Mouse (Mus musculus): Measurements from ENCODE around the gene Pde4dip. TPM values are rescaled to one million over a fixed set of nuclear protein-coding genes. Genes with fewer than 3 reads are reported as not detected.
A peak's percentile ranks its signal among the peaks of the same experiment; 100 is the strongest.

Pde4dip gene
- polyA plus RNA-seq, 1 experiment from 2014 or later: 28.1 TPM

GRCm38 (mm10) chr3:97797371-97797770, 91.1 kb downstream of the Pde4dip start:
- no peaks in the 10 kb centered on the region for H3K27me3 ChIP-seq (ENCODE audit: insufficient read depth, low read length)
- H3K4me1 ChIP-seq (ENCODE audit: insufficient read depth, low read length): no peaks in the 10 kb centered on the region
- no peak overlapping the region for H3K27ac ChIP-seq (ENCODE audit: low read length)
- H3K4me3 ChIP-seq (ENCODE audit: low read length): no peak overlapping the region
- H3K9me3 ChIP-seq (ENCODE audit: low read length): no peaks in the 10 kb centered on the region
- 62% methylated on average over 6 of the region's 6 CpGs for WGBS
- no peaks in the 10 kb centered on the region for H3K36me3 ChIP-seq (ENCODE audit: insufficient read depth, low read length)
- no peak overlapping the region for H3K9ac ChIP-seq (replicated peaks; ENCODE audit: low read length)
- H3K4me2 ChIP-seq (replicated peaks; ENCODE audit: low read depth, low read length): no peak overlapping the region
- no peak for ATAC-seq (ENCODE audit: low FRiP score, low TSS enrichment)

DNA sequence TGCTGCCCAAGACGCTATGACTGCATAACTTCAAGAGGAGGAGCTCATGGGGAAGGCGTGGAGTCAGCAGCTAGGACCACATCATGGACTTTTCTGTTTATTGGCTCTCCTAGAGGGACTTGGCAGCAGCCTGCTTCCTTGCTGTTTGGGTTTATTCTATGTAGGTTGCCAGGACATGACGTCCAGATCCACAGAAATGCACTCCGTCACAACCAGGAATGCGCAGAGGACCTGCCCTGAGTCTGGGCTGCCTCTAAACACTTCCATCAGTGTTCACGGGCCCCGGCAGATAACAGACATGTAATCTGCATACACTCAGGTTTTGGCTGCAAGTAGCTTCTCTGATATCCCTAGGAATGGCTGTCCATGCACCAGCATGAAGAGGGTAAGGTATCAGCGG, 94.5 kb downstream of the Pde4dip start:
- H3K36me3 ChIP-seq (ENCODE audit: insufficient read depth, low read length): no peaks in the 10 kb centered on the region
- no peaks in the 10 kb centered on the region for H3K4me1 ChIP-seq (ENCODE audit: insufficient read depth, low read length)
- ATAC-seq (ENCODE audit: low FRiP score, low TSS enrichment): no peak
- H3K4me3 ChIP-seq (ENCODE audit: low read length): no peak overlapping the region
- 73% methylated on average over 8 of the region's 8 CpGs for WGBS
- H3K9ac ChIP-seq (replicated peaks; ENCODE audit: low read length): no peak overlapping the region
- no peaks in the 10 kb centered on the region for H3K27me3 ChIP-seq (ENCODE audit: insufficient read depth, low read length)
- peaks cover 4% of the 10 kb centered on the region; the same call in 1 of the 2 replicates for H3K9me3 ChIP-seq (ENCODE audit: low read length)
- H3K27ac ChIP-seq (ENCODE audit: low read length): no peak overlapping the region
- no peak overlapping the region for H3K4me2 ChIP-seq (replicated peaks; ENCODE audit: low read depth, low read length)

GRCm38 (mm10) chr3:97790150-97790549, 98.4 kb downstream of the Pde4dip start:
- H3K27me3 ChIP-seq (ENCODE audit: insufficient read depth, low read length): no peaks in the 10 kb centered on the region
- no peak overlapping the region for H3K4me2 ChIP-seq (replicated peaks; ENCODE audit: low read depth, low read length)
- H3K4me1 ChIP-seq (ENCODE audit: insufficient read depth, low read length): no peaks in the 10 kb centered on the region
- H3K9ac ChIP-seq (replicated peaks; ENCODE audit: low read length): no peak overlapping the region
- H3K27ac ChIP-seq (ENCODE audit: low read length): no peak overlapping the region
- peaks cover 4% of the 10 kb centered on the region; the same call in 1 of the 2 replicates for H3K9me3 ChIP-seq (ENCODE audit: low read length)
- ATAC-seq (ENCODE audit: low FRiP score, low TSS enrichment): no peak
- H3K4me3 ChIP-seq (ENCODE audit: low read length): no peak overlapping the region
- H3K36me3 ChIP-seq (ENCODE audit: insufficient read depth, low read length): no peaks in the 10 kb centered on the region
- WGBS: 75% methylated on average over 1 of the region's 1 CpGs

DNA sequence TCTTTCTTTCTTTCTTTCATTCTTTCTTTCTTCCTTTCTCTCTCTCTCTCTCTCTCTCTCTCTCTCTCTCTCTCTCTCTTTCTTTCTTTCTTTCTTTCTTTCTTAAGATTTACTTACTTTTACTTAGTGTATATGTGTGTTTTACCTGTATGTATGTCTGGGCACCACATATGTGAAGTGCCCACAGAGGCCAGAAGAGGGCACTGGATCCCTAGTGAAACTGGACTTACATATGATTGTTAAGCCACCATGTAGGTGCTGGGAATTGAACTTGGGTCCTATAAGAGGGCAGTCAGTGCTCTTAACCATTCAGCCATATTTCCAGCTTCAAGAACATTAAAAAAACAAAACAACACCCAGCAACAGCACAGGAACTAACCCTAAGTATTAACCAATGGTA, 99.2 kb downstream of the Pde4dip start:
- no peak overlapping the region for H3K4me2 ChIP-seq (replicated peaks; ENCODE audit: low read depth, low read length)
- H3K36me3 ChIP-seq (ENCODE audit: insufficient read depth, low read length): no peaks in the 10 kb centered on the region
- H3K27me3 ChIP-seq (ENCODE audit: insufficient read depth, low read length): no peaks in the 10 kb centered on the region
- H3K4me1 ChIP-seq (ENCODE audit: insufficient read depth, low read length): no peaks in the 10 kb centered on the region
- no peak for ATAC-seq (ENCODE audit: low FRiP score, low TSS enrichment)
- H3K9ac ChIP-seq (replicated peaks; ENCODE audit: low read length): no peak overlapping the region
- H3K27ac ChIP-seq (ENCODE audit: low read length): no peak overlapping the region
- H3K4me3 ChIP-seq (ENCODE audit: low read length): no peak overlapping the region
- peaks cover 4% of the 10 kb centered on the region; the same call in 1 of the 2 replicates for H3K9me3 ChIP-seq (ENCODE audit: low read length)

DNA sequence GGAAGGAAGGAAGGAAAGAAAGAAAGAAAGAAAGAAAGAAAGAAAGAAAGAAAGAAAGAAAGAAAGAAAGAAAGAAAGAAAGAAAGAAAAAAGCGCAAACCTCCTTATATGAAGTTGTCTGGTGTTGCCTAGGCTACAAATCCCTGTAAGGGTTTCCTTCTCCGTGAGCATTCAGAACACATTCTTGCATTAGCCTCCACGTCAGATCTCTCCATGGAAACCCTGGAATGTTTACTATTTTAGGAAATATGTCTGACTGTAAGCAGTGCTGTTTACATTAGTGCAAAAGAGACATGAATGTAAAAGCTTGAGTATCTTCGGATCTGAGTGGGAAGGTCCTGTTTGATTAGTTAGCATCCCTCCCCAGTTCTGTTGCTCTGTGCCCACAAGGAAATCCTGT, 112.3 kb downstream of the Pde4dip start:
- no peaks in the 10 kb centered on the region for H3K9me3 ChIP-seq (ENCODE audit: low read length)
- no peaks in the 10 kb centered on the region for H3K36me3 ChIP-seq (ENCODE audit: insufficient read depth, low read length)
- 54% methylated on average over 4 of the region's 4 CpGs for WGBS
- H3K27me3 ChIP-seq (ENCODE audit: insufficient read depth, low read length): no peaks in the 10 kb centered on the region
- H3K27ac ChIP-seq (ENCODE audit: low read length): no peak overlapping the region
- no peak overlapping the region for H3K9ac ChIP-seq (replicated peaks; ENCODE audit: low read length)
- H3K4me1 ChIP-seq (ENCODE audit: insufficient read depth, low read length): no peaks in the 10 kb centered on the region
- no peak for ATAC-seq (ENCODE audit: low FRiP score, low TSS enrichment)
- no peak overlapping the region for H3K4me3 ChIP-seq (ENCODE audit: low read length)
- H3K4me2 ChIP-seq (replicated peaks; ENCODE audit: low read depth, low read length): no peak overlapping the region; the same call in 1 of the 2 replicates

- Histone ChIP-seq H3K27ac (ENCODE audit: low read length) (no peak overlapping the region), H3K4me2 (replicated peaks; ENCODE audit: low read depth, low read length) (no peak overlapping the region), H3K9me3 (ENCODE audit: low read length) (no peaks in the 10 kb centered on the region), H3K27me3 (ENCODE audit: insufficient read depth, low read length) (no peaks in the 10 kb centered on the region), H3K4me3 (ENCODE audit: low read length) (no peak overlapping the region), H3K4me1 (ENCODE audit: insufficient read depth, low read length) (no peaks in the 10 kb centered on the region), H3K36me3 (ENCODE audit: insufficient read depth, low read length) (no peaks in the 10 kb centered on the region), H3K9ac (replicated peaks; ENCODE audit: low read length) (no peak overlapping the region)
- ATAC-seq (ENCODE audit: low FRiP score, low TSS enrichment): no peak
- WGBS: 64% methylated on average over 2 of the region's 2 CpGs
Observed at GRCm38 (mm10) chr3:97775742-97776141, 112.8 kb downstream of the Pde4dip start.

DNA sequence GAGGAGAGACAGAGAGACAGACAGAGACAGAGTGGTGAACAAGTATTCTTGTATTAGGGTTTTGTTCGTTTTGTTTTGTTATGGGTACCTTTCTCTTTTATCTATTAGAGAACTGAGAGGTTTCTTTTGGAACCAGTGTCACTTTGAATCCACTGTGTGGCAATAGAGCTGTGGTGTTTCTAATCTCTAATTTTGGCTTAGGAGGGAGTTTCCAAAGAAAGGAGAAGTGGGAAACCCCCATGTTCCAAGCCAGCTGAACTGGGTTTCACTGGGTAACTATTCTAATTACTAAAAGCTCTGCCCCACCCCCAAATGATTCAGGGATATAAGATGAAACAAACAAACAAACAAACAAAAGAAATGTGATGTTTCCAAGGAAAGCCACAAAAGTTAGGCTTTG, 113.6 kb downstream of the Pde4dip start:
- 82% methylated on average over 1 of the region's 1 CpGs for WGBS
- no peak overlapping the region for H3K9ac ChIP-seq (replicated peaks; ENCODE audit: low read length)

DNA sequence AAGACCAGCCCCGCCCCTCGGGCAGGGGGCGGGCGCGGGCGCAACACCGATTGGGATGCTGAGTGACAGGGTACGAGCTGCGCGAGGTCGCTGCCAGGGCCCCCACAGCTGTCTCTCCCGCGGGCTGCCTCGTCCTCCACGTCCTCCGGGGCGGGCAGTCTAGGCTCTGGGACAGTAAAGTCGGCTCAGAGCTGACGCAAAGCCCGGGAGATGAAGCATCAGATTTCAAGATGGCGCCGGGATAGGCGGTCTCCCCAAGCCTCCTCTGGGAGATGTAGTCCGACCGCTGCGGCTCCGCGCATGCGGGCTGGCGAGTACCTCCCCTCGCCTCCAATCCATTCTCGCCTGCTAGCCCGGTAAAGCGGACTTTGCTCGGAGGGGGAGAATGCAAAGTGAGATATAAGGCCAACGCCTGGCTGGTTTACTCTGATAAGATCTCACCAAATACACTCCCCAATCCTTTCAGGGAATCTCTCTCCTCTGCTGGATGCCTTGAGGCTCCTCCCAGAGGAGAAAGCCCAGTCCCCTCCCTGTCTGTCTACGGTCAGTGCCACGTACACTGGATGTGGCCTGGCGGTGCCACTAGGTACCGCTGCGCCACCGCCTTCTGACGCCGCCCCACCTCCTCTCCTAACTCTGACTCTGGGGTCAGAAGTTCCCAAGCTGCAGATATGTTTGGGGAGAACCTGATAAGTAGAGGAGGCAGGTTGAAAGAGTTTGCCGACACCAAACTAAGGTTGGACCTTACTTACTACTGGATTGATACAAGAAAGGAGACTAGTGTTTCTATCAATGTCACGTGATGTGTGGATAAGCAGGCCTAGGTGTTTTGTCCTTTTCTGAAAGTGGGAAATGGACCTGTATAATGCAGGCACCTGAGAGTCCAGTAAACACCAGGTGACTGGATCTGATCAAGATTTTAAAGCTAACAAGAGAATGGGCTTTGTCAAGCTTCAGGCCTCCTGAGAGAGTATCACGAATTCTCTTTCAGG, 120.4 kb downstream of the Pde4dip start:
- WGBS: 3% methylated on average over 47 of the region's 47 CpGs
- peak overlapping the region; percentile 86 for H3K27ac ChIP-seq (ENCODE audit: low read length)
- peak overlapping the region; percentile 97 for H3K4me2 ChIP-seq (replicated peaks; ENCODE audit: low read depth, low read length)
- H3K9ac ChIP-seq (replicated peaks; ENCODE audit: low read length): peak overlapping the region; percentile 85
- no peaks in the 10 kb centered on the region for H3K9me3 ChIP-seq (ENCODE audit: low read length)
- H3K4me3 ChIP-seq (ENCODE audit: low read length): peak overlapping the region; percentile 82
- peaks cover 29% of the 10 kb centered on the region for H3K4me1 ChIP-seq (ENCODE audit: insufficient read depth, low read length)
- H3K27me3 ChIP-seq (ENCODE audit: insufficient read depth, low read length): no peaks in the 10 kb centered on the region
- no peaks in the 10 kb centered on the region for H3K36me3 ChIP-seq (ENCODE audit: insufficient read depth, low read length)
- peak; percentile 99 for ATAC-seq (ENCODE audit: low FRiP score, low TSS enrichment)

More for the DNA sequence above, 113.6 kb downstream of the Pde4dip start:
- no peaks in the 10 kb centered on the region for H3K36me3 ChIP-seq (ENCODE audit: insufficient read depth, low read length)
- H3K4me2 ChIP-seq (replicated peaks; ENCODE audit: low read depth, low read length): no peak overlapping the region
- no peak for ATAC-seq (ENCODE audit: low FRiP score, low TSS enrichment)
- H3K27me3 ChIP-seq (ENCODE audit: insufficient read depth, low read length): no peaks in the 10 kb centered on the region
- H3K27ac ChIP-seq (ENCODE audit: low read length): no peak overlapping the region
- H3K4me1 ChIP-seq (ENCODE audit: insufficient read depth, low read length): no peaks in the 10 kb centered on the region
- H3K4me3 ChIP-seq (ENCODE audit: low read length): no peak overlapping the region
- H3K9me3 ChIP-seq (ENCODE audit: low read length): no peaks in the 10 kb centered on the region

DNA sequence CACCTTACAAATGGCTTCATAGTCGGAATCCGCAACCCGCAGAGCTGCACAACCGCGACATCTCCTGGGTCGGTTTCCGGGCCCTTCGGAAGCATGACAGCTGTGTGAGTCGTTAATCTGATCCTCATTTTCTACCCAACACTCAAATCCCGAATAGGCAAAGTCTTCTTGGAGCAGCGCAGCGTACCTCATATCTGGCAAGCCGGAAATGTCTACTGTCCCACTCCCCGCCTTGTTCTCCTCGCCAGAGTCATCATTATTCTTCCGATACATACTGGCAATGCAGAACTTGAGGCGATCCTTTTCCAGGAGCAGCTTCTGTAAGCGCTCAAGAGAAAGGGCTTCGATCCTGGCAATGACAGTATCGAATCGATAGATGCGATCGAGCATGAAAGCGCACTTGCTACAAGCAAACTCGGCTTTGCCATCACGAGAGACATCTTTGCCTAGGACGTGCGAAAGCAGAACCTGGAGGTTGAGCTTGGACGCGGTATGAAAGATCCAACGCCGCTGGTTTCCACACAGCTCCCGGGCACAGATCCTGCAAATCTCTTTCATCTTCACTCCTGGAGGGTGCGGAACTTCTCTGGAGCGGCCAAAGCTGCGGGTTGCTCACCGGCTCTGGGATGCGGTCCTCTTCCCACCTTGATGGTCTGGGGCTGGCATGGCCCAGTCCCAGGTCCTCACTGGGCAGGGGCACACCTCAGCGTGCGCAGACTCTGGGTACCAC, 121.3 kb downstream of the Pde4dip start:
- H3K4me2 ChIP-seq (replicated peaks; ENCODE audit: low read depth, low read length): peak overlapping the region; percentile 97
- peak overlapping the region; percentile 86 for H3K27ac ChIP-seq (ENCODE audit: low read length)
- no peaks in the 10 kb centered on the region for H3K9me3 ChIP-seq (ENCODE audit: low read length)
- peaks cover 31% of the 10 kb centered on the region for H3K4me1 ChIP-seq (ENCODE audit: insufficient read depth, low read length)
- peak overlapping the region; percentile 82 for H3K4me3 ChIP-seq (ENCODE audit: low read length)
- WGBS: 5% methylated on average over 40 of the region's 40 CpGs
- no peaks in the 10 kb centered on the region for H3K27me3 ChIP-seq (ENCODE audit: insufficient read depth, low read length)
- ATAC-seq (ENCODE audit: low FRiP score, low TSS enrichment): peak; percentile 88
- H3K36me3 ChIP-seq (ENCODE audit: insufficient read depth, low read length): no peaks in the 10 kb centered on the region
- peak overlapping the region; percentile 85 for H3K9ac ChIP-seq (replicated peaks; ENCODE audit: low read length)
